Mouse (Mus musculus): ENCODE measurements at regions not wholly inside any gene's neighbourhood (a gene's known extent, or its start where the extent isn't known, plus 50 kb on each side); places are given as distances from the start of the nearest gene placed in this dataset.

DNA sequence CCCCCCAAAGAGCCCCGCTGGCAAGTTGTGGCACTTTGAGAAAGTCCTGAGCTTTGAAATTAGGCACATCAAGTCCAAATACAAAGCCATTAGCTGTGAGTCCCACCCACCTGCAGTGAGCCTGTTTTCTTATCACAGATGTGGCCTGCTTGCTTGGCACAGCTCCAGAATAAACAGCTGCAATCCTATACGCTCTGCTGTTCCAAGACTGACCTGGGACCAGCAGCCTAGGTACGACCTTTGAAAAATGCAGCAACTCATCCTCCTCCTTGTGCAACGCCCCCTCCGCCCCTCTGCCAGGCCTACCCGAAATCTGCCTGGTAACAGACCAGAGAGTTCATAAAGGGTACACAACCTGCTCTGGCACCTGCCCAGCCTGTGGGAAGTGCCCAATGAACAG lies 115.8 kb upstream of the Usp24 start:
- DNase-seq (ENCODE audit: low spot score in 2 of 2) = no peak
- no peak overlapping the region for H3K4me3 ChIP-seq
- no peak for TF ChIP-seq CTCF (conservative IDR thresholded peaks at IDR 0.05)
- H3K27ac ChIP-seq = no peak overlapping the region; the same call in 1 of the 2 replicates

DNA sequence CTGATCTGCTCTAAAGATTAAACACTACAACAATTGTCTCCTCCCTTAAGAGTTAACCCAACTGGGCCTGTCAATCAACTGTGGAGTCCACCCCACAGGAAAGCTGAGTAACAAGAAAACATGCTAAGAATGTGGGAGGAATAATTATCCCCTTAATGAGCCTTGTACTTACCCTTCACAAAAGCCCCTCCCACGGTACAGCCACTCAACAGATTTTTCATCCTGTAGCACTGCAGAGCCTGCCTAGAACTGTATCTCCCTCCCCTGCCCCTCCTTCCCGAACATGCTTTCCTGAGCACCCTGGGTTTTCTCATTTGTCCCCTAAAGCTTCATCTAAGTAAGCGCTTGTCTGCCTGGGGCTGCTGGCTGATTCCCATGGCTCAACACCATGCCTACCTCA lies 113.5 kb upstream of the Usp24 start:
- Histone ChIP-seq H3K4me3 (no peak overlapping the region), H3K27ac (no peak overlapping the region)
- TF ChIP-seq CTCF (conservative IDR thresholded peaks at IDR 0.05) = no peak
- peak in 1 of 2 experiments; percentile 67 for DNase-seq (ENCODE audit: low spot score in 2 of 2)

DNA sequence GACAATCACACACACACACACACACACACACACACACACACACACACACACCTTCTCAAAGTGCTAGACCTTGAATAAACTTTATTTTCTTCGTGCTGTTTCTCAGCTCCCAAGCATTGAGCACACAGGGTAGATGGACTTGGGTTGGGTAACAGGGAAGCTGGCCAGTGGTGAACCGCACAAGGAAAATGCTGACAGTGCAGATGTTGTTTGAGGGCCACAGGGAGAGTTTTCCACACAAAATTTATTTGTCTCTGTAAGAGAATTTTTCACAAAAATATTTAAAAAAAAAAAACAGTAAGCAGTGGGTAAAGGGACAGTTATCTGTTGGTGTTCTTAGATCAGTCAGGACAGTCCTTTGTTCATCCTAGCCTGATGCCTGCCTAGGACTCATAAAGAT lies 110.8 kb upstream of the Usp24 start:
- no peak overlapping the region for H3K4me3 ChIP-seq
- no peak for DNase-seq (ENCODE audit: low spot score in 2 of 2)
- TF ChIP-seq CTCF (conservative IDR thresholded peaks at IDR 0.05) = no peak
- no peak overlapping the region for H3K27ac ChIP-seq

DNA sequence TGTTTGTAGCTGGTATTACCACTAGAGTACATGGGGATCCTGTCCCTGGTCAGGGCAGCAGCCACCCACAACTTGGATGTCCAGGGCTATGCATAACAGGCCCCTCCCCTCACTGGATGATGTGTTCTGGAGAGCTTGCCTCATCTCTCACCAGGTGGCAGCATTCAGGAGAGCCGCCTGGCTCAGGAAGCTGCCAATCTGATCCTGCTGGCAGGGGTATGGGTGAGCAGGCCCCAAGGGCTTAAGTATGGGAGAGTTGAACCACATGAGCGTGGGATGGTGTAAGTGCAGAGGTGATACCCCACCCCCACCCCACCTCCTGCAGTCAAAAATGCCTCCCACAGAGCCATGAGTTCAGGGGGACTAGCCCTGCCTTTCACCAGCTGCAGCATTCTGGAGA lies 110.0 kb upstream of the Usp24 start:
- no peak for DNase-seq (ENCODE audit: low spot score in 2 of 2)
- Histone ChIP-seq H3K4me3 (no peak overlapping the region), H3K27ac (no peak overlapping the region)
- peak; percentile 37 for TF ChIP-seq CTCF (conservative IDR thresholded peaks at IDR 0.05)

DNA sequence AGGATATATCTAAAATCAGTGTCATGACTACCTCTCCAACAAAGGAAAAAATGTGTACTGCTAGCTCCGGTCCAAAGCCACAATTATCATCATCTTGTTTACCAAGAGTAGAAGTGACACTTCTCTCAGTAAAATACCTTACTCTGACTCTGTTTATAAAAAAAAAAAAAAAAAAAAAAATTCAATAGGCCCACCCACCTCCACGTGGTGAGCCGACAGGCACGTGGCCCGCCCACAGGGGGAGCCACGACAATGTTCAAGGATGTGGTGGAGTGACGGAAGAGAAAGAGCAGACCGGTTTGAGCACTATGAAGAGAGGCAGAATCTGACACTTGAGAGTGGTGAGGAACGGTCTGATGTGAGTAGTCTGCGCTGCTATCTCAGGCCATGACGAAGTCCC lies 106.5 kb upstream of the Usp24 start:
- DNase-seq (ENCODE audit: low spot score in 2 of 2) = no peak
- Histone ChIP-seq H3K27ac (no peak overlapping the region), H3K4me3 (no peak overlapping the region)
- TF ChIP-seq CTCF (conservative IDR thresholded peaks at IDR 0.05) = no peak

DNA sequence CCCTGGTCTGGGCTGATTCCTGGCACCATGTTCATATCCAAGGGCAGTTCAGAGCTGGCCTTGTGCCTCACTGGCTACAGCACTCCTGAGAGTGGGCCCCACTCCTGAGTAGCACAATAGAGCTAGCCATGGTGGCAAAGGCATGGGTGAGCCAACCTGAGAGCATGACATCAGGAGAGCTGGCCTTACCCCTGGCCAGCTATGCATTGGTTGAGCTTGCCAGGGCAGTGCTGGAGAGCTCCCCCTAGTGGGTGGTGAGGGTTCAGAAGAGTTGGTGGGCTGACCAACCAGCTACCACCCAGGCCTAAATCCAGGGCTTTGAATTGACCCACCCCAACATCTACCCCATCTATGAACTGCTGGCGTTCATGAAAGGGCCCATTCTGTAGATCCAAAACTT lies 106.0 kb upstream of the Usp24 start:
- TF ChIP-seq CTCF (conservative IDR thresholded peaks at IDR 0.05) = peak; percentile 65
- H3K4me3 ChIP-seq = no peak overlapping the region
- no peak overlapping the region for H3K27ac ChIP-seq
- no peak for DNase-seq (ENCODE audit: low spot score in 2 of 2)

DNA sequence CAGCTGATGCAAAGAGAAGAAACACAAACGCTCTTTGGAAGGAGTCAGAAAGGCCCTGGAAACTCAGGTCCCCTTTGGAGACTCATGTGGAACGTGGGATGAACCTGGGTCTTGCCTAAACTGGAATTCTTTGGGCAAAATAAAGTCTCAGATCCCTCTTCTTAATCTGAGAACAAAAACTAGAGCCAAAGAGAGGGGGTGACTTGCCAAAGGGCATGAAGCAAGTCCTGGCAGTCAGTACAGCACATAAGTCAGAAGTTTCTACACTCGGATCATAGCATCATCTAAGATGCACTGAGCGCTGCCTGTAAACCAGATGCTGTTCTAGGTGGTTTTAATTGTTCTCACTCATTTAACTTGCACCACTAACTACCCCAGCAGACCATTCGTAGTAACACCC lies 101.8 kb upstream of the Usp24 start:
- no peak for TF ChIP-seq CTCF (conservative IDR thresholded peaks at IDR 0.05)
- Histone ChIP-seq H3K27ac (no peak overlapping the region), H3K4me3 (no peak overlapping the region)
- no peak for DNase-seq (ENCODE audit: low spot score in 2 of 2)

DNA sequence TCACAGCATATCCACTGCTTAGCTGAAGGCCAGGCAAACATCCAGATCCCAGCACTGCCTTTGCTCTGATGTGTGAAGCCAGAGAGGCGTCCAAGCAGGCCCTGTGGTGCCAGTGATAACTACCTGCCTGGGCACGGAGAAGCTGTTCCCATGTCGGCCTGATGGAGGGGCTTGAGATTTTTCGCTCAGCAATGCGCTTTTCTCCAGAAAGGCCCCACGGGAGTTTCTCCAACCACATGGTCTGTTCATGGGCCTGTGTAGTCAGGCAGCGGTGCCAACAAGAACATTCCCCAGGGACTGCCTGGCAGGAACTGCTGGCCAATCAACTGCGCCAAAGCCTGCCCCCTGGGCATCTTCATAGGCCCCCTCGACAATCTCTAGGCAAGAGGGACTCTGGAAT lies 95.4 kb upstream of the Usp24 start:
- DNase-seq (ENCODE audit: low spot score in 2 of 2) = no peak
- no peak for TF ChIP-seq CTCF (conservative IDR thresholded peaks at IDR 0.05)
- H3K27ac ChIP-seq = no peak overlapping the region
- H3K4me3 ChIP-seq = no peak overlapping the region

DNA sequence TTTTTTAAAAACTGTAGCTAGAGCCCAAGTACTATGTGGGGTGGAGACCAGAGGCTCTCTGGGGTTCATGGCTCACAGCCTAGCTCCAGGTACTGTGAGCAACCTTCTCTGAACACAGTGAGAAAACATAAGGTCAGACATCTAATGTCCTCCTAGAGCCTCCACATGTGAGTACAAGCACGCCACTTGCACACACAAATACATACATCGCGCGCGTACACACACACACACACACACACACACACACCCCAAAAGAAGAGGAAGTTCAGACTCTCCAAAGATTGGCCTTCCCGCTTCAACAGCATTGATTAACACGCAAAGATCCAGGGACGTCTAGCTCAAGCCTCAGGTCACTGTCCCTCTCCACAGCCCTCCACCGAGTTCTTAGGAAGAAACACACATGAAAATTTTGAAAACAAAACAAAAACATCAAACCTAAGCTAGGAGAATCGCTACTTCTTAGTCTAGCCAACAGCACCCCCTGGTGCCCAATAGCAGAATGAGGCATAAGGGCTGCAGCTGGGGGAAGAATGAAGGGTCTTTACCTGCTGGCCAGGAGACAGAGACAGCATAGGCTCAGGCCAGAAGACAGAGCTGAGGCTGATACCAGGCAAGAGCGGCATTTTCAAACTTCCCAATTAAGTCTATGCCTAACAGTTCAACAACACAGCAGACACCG lies 90.7 kb upstream of the Usp24 start:
- peak; percentile 91 for TF ChIP-seq CTCF (conservative IDR thresholded peaks at IDR 0.05)
- Histone ChIP-seq H3K27ac (no peak overlapping the region), H3K4me3 (no peak overlapping the region)
- DNase-seq (ENCODE audit: low spot score in 2 of 2) = peak; percentile 42 to 68

DNA sequence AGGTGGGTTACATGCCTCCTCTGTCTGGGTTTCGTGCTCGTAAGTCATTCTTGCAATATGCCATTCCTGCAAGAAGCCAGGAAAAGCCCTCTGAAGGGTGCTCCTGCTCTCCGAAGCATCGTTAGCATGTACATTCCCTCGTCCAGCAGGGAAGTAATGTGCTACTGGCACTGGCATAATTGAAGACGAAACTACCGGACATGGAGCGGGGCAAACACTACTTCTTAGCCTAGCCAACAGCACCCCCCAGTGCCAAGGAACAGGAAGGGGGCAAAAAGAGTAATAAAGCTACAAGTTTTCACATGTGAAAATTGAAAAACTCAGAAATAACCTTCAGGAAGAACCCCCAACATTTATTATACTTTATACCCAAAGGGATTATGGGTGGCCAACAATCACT lies 88.6 kb upstream of the Usp24 start:
- peak in 1 of 2 experiments; percentile 22 for DNase-seq (ENCODE audit: low spot score in 2 of 2)
- Histone ChIP-seq H3K27ac (no peak overlapping the region), H3K4me3 (no peak overlapping the region)
- TF ChIP-seq CTCF (conservative IDR thresholded peaks at IDR 0.05) = peak; percentile 68

DNA sequence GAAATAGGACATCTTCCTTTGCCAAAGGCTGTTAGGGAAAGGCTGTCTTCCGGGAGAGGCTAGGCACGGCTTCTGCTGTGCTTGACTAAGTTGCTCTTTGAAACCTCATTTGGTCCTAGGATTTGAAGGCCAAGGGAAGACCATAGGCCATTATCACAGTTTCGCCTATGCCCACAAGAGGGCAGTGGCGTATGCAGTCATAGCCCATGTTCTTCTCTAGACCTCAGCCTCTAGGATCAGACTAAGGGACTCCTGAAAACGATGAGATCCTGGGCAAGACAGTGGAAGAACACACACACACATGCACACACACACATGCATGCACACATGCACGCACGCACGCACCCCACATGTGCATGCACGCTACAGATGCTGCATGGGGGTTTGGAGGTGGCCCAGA lies 87.5 kb upstream of the Usp24 start:
- peak overlapping the region; percentile 36; the same call in 1 of the 2 replicates for H3K27ac ChIP-seq
- TF ChIP-seq CTCF (conservative IDR thresholded peaks at IDR 0.05) = peak; percentile 92
- no peak overlapping the region for H3K4me3 ChIP-seq
- DNase-seq (ENCODE audit: low spot score in 2 of 2) = peak; percentile 74 to 77

DNA sequence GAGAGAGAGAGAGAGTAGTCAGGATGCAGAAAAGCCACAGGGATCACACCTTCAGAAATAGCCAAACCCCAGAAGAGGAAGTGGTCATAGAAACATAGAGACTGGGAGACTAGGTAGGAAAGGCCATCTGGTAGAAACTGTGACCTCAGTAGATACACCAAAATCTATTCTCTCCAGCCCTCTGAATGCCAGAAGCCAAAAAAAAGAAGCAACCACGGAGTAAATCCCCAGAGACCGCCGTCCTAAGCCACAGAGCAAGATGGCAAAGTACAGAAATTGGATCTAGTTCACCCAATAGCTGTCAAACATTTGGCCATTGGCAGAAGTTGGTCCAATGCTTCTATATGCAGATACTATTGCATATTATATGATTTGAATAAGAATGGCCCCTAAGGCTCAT lies 86.5 kb upstream of the Usp24 start:
- no peak for TF ChIP-seq CTCF (conservative IDR thresholded peaks at IDR 0.05)
- no peak for DNase-seq (ENCODE audit: low spot score in 2 of 2)
- Histone ChIP-seq H3K27ac (no peak overlapping the region), H3K4me3 (no peak overlapping the region)

DNA sequence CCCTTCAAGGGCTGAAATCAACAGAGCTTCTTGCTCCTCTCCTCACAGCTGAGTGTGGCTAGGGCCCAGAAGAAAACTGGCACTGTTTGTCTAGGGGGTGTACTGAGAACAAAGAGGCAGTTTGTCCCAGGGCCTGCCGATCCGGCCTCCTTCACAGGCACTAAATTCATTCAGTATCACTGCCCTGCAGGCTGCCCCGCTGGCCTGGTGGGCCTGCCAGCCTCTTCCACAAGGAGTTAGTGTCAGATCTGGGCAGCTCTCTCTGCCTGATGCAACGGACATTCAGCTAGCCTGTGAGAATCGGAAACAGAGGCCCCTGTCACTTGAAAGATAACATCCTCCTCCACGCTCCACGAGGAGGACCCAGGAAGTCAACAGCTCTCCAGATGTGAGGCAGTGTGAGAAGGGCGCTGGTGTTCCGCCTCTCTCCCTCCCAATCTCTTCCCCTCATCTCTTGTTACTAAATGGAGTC lies 83.5 kb upstream of the Usp24 start:
- DNase-seq (ENCODE audit: low spot score in 2 of 2) = peak; percentile 65 to 85
- Histone ChIP-seq H3K27ac (peak overlapping the region; percentile 91), H3K4me3 (no peak overlapping the region)
- peak; percentile 26 for TF ChIP-seq CTCF (conservative IDR thresholded peaks at IDR 0.05)

DNA sequence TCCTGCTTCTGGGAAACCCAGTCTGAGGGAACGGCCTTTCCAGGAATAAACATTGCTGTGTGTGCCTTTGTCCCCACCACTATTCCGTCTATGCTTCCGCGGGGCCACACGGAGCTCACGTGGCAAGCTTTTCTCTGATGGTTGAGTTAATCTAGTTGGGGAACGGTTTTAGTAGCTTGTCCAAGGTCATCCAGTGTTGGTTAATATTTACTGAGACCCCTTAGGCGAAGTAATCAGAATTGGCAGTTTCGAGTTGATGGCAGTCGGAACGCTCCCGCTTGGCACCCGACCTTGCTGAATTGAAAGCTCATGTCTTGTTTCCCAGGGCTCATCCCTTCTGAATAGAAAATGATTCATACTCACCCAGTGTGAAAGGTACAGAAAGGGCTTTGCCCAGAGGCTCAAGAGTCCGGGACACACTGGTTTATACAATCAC lies 71.6 kb upstream of the Usp24 start:
- no peak overlapping the region for H3K4me3 ChIP-seq
- TF ChIP-seq CTCF (conservative IDR thresholded peaks at IDR 0.05) = no peak
- peak overlapping the region; percentile 69; the same call in 1 of the 2 replicates for H3K27ac ChIP-seq
- DNase-seq (ENCODE audit: low spot score in 2 of 2) = no peak
